Mouse (Mus musculus): ENCODE data around the gene BC048403. TPM values are rescaled to one million over a fixed set of nuclear protein-coding genes. Genes with fewer than 3 reads are reported as not detected.

BC048403 gene
- polyA plus RNA-seq, 2 experiments from 2014 or later: 3.2 to 4.3 TPM

Other genes with a start within 250 kb of the BC048403 start
- 10 to 100 TPM; 69.4 to 74.8 TPM for gene Tbk1, start 153.2 kb upstream of the BC048403 start, polyA plus RNA-seq (2017; shearing (Covaris generic))
- gene Xpot, start 113.6 kb upstream of the BC048403 start, polyA plus RNA-seq (2017; shearing (Covaris generic)): 10 to 100 TPM; 14.2 to 17.9 TPM
- under 1 TPM; 0.29 to 0.41 TPM for gene D930020B18Rik, start 98.3 kb upstream of the BC048403 start, polyA plus RNA-seq (2017; shearing (Covaris generic))